Mouse (Mus musculus) G1E (cell line): ENCODE data around the gene Slc43a1.

Experiments
- CTCF ChIP-seq: IDR thresholded peaks from 2 replicates; pipeline ENCODE4 v1.5.1; 2012; ENCODE audit warnings: low read depth, low read length, inconsistent platforms, mixed read lengths
- GATA1 ChIP-seq: IDR thresholded peaks from 2 replicates; pipeline ENCODE4 v1.6.1; 2012; ENCODE audit warnings: borderline replicate concordance, low read length, inconsistent platforms, mixed read lengths
- POLR2AphosphoS5 ChIP-seq: IDR thresholded peaks from 2 replicates; pipeline ENCODE4 v1.6.1; 2012; ENCODE audit warnings: low read depth, low read length, inconsistent platforms; ENCODE audit not compliant: insufficient replicate concordance
- TAL1 ChIP-seq: conservative IDR thresholded peaks from 2 replicates; pipeline ENCODE4 v1.6.1; 2012; ENCODE audit warnings: low read depth, low read length, inconsistent platforms, mixed read lengths

- TF ChIP-seq CTCF: no peak
- TF ChIP-seq TAL1: no peak
- no peak for TF ChIP-seq GATA1
- no peak for TF ChIP-seq POLR2AphosphoS5
Observed at GRCm38 (mm10) chr2:84819861-84820260, 18.8 kb upstream of the Slc43a1 start.
